Mouse (Mus musculus): ENCODE data around the gene Lpcat3.
A peak's percentile ranks its signal among the peaks of the same experiment; 100 is the strongest.
"Not testable (repeated sequence)": the region's sequence is repeated elsewhere in the genome, so short reads cannot be mapped to it uniquely, and the experiment has no call there.

Lpcat3 gene

GRCm38 (mm10) chr6:124678769-124679168, 15.9 kb downstream of the Lpcat3 start:
- DNase-seq (ENCODE audit: low read depth): no peak

- no peak for DNase-seq (ENCODE audit: low read depth)
Measured at GRCm38 (mm10) chr6:124679486-124679885, 16.7 kb downstream of the Lpcat3 start.

GRCm38 (mm10) chr6:124682291-124682690, 19.5 kb downstream of the Lpcat3 start:
- DNase-seq (ENCODE audit: low read depth): not testable (repeated sequence)

- DNase-seq (ENCODE audit: low read depth): peak; percentile 33
Measured at GRCm38 (mm10) chr6:124683591-124684417, 21.0 kb downstream of the Lpcat3 start.

- DNase-seq (ENCODE audit: low read depth): no peak
Measured at GRCm38 (mm10) chr6:124685606-124686386, 23.0 kb downstream of the Lpcat3 start.

- not testable (repeated sequence) for DNase-seq (ENCODE audit: low read depth)
Measured at GRCm38 (mm10) chr6:124686644-124687043, 23.8 kb downstream of the Lpcat3 start.

GRCm38 (mm10) chr6:124688151-124688758, 25.4 kb downstream of the Lpcat3 start:
- DNase-seq (ENCODE audit: low read depth): no peak

- no peak for DNase-seq (ENCODE audit: low read depth)
Measured at GRCm38 (mm10) chr6:124689011-124689410, 26.2 kb downstream of the Lpcat3 start.

- no peak for DNase-seq (ENCODE audit: low read depth)
Measured at GRCm38 (mm10) chr6:124690517-124690916, 27.7 kb downstream of the Lpcat3 start.

- no peak for DNase-seq (ENCODE audit: low read depth)
Measured at GRCm38 (mm10) chr6:124693243-124693981, 30.6 kb downstream of the Lpcat3 start.

- no peak for DNase-seq (ENCODE audit: low read depth)
Measured at GRCm38 (mm10) chr6:124694166-124694955, 31.5 kb downstream of the Lpcat3 start.

GRCm38 (mm10) chr6:124696441-124697150, 33.8 kb downstream of the Lpcat3 start:
- no peak for DNase-seq (ENCODE audit: low read depth)

- DNase-seq (ENCODE audit: low read depth): no peak
Measured at GRCm38 (mm10) chr6:124698751-124699150, 35.9 kb downstream of the Lpcat3 start.

- DNase-seq (ENCODE audit: low read depth): no peak
Measured at GRCm38 (mm10) chr6:124699366-124699765, 36.5 kb downstream of the Lpcat3 start.

- DNase-seq (ENCODE audit: low read depth): no peak
Measured at GRCm38 (mm10) chr6:124699962-124700610, 37.3 kb downstream of the Lpcat3 start.

GRCm38 (mm10) chr6:124701338-124701737, 38.5 kb downstream of the Lpcat3 start:
- peak; percentile 46 for DNase-seq (ENCODE audit: low read depth)

- DNase-seq (ENCODE audit: low read depth): no peak
Measured at GRCm38 (mm10) chr6:124702102-124702783, 39.4 kb downstream of the Lpcat3 start.

- peak; percentile 81 for DNase-seq (ENCODE audit: low read depth)
Measured at GRCm38 (mm10) chr6:124702784-124703103, 39.9 kb downstream of the Lpcat3 start.

- no peak for DNase-seq (ENCODE audit: low read depth)
Measured at GRCm38 (mm10) chr6:124703789-124704188, 41.0 kb downstream of the Lpcat3 start.
